Mouse (Mus musculus) MEL (cell line): ENCODE data around the gene Acod1.

Experiments
- CTCF ChIP-seq, 3 experiments: IDR thresholded peaks in 2 of 3; conservative IDR thresholded peaks in 1 of 3; 2 replicates each; pipeline ENCODE4 v1.5.1; 2011 to 2012; ENCODE audit warnings: low read length in 3 of 3, low read depth in 2 of 3, mild to moderate bottlenecking in 2 of 3, improper control_type of control experiment in 1 of 3, inconsistent platforms in 1 of 3, mixed read lengths in 1 of 3, moderate library complexity in 1 of 3; ENCODE audit not compliant: control insufficient read depth in 1 of 3, insufficient read depth in 1 of 3, poor library complexity in 1 of 3, severe bottlenecking in 1 of 3
- POLR2A ChIP-seq, 2 experiments: IDR thresholded peaks; 2 replicates each; pipeline ENCODE4 v1.6.1; 2011 to 2012; ENCODE audit warnings: low read length in 2 of 2, mild to moderate bottlenecking in 2 of 2, control low read depth in 1 of 2, improper control_type of control experiment in 1 of 2, low read depth in 1 of 2, moderate library complexity in 1 of 2; ENCODE audit not compliant: control insufficient read depth in 1 of 2, insufficient read depth in 1 of 2, poor library complexity in 1 of 2

- TF ChIP-seq POLR2A (IDR thresholded peaks at IDR 0.05; ENCODE audit: control insufficient read depth in 1 of 2, insufficient read depth in 1 of 2, low read depth in 1 of 2, low read length in 2 of 2, poor library complexity in 1 of 2) (no peak), CTCF (IDR thresholded peaks at IDR 0.05 in 2 of 3, conservative IDR thresholded peaks at IDR 0.05 in 1 of 3; ENCODE audit: control insufficient read depth in 1 of 3, insufficient read depth in 1 of 3, low read depth in 2 of 3, low read length in 3 of 3, poor library complexity in 1 of 3, severe bottlenecking in 1 of 3) (no peak)
These were observed 48.3 kb downstream of the Acod1 start for GRCm38 (mm10) chr14:103095036-103095435.
